Mouse (Mus musculus): ENCODE data around the gene St3gal3.

DNA sequence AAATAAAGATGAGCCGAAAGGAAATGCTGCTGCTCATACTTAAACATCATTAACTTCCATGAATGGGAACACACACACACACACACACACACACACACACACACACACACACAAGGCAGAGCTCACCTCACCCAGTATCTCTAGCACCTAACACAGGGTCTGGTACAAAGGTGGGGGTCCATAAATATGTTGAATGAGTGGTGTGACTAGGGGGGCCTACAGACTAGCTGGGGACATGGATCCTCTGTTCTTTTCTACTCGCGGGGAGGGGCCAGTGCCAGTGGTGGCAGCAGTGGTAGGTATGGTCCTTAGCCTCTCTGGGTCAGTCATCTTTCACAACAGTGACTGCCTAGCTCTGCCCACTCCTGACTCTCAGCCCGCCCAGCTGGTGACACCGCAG, 94.8 kb downstream of the St3gal3 start:
- TF ChIP-seq CTCF (IDR thresholded peaks at IDR 0.05; ENCODE audit: borderline replicate concordance, insufficient read depth, low read depth, low read length) (no peak), POLR2A (IDR thresholded peaks at IDR 0.05; ENCODE audit: borderline replicate concordance, insufficient read depth, low read length) (no peak)

Data from cerebellum, adult 2 months (tissue).